Mouse (Mus musculus): ENCODE measurements around the gene Dscaml1.

DNA sequence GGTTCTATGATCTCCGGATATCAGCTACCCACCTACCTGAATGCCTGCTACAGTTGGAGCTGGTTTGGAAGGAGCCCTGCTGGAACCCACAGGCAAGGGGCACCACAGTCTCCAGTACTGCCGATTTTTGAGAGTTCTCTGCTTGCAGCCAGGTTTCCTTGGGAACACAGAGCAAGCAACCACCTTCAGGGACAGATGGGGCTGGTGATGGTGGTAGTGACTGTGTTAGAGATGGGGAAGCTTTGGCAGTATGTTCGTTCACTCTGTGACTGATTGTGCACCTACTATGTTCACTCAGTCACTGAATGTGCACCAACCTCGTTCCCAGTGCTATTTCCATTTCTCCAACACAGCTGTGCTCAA is 252.2 kb downstream of the Dscaml1 start:
- no peak for TF ChIP-seq CTCF (IDR thresholded peaks at IDR 0.05; ENCODE audit: borderline replicate concordance, control insufficient read depth, extremely low read depth, insufficient read depth, low read length, poor library complexity)
- TF ChIP-seq POLR2A (IDR thresholded peaks at IDR 0.05; ENCODE audit: control insufficient read depth, extremely low read depth, insufficient read depth, low read length, poor library complexity) = no peak

Data from thymus, adult 2 months (tissue).